9 mouse cellular contexts compared by ENCODE assay signal in genomic region chr15:85505118-85505925, GRCm38 (mm10). TPM values are rescaled to one million over a fixed set of nuclear protein-coding genes. Genes with fewer than 3 reads are reported as not detected.
DNase-seq lines count a peak whose midpoint lies in the region; ATAC-seq and TF ChIP-seq lines count a peak whose summit lies in the region.
"Had no signal": no experiment of that assay in that cellular context is flagged by ENCODE, and none has a peak within 500 bp of the region (broad histone marks: within the 10 kb centered on the region; RNA-seq: fewer than 3 reads in every experiment).

No protein-coding gene starts in this region.

- H3K27me3 ChIP-seq in kidney, embryonic 14.5 days (ENCODE audit: control insufficient read depth, insufficient read depth, low read length), result no peaks in the 10 kb centered on the region; the same call in 1 of the 2 replicates
- no peaks in the 10 kb centered on the region for H3K27me3 ChIP-seq in lung, postnatal 0 days (replicated peaks; ENCODE audit: insufficient read depth, low read length)

- no peak overlapping the region for H3K4me2 ChIP-seq in kidney, embryonic 14.5 days (replicated peaks; ENCODE audit: low read depth, low read length)
- H3K4me2 ChIP-seq in lung, postnatal 0 days (replicated peaks; ENCODE audit: low read depth, low read length), result no peak overlapping the region

- H3K4me1 ChIP-seq in kidney, embryonic 14.5 days (ENCODE audit: control insufficient read depth, insufficient read depth, low read length), result no peaks in the 10 kb centered on the region
- H3K4me1 ChIP-seq in lung, postnatal 0 days (ENCODE audit: insufficient read depth, low read depth, low read length), result no peaks in the 10 kb centered on the region; the same call in 1 of the 2 replicates

- no peak for TF ChIP-seq EP300 in lung, postnatal 0 days (IDR thresholded peaks at IDR 0.05)

- no peak overlapping the region for H3K9ac ChIP-seq in kidney, embryonic 14.5 days (ENCODE audit: low read depth, low read length)
- H3K9ac ChIP-seq in lung, postnatal 0 days (replicated peaks; ENCODE audit: low read depth), result no peak overlapping the region

- DNase-seq in kidney, postnatal 10 days, result peak; percentile 56
- DNase-seq in adrenal gland, postnatal 36 days, result peak; percentile 36 to 71
- peak; percentile 57 to 67 for DNase-seq in gastrocnemius, postnatal 36 days
- DNase-seq in lung, postnatal 0 days (ENCODE audit: low spot score), result peak; percentile 63
- no peak for DNase-seq in spleen, postnatal 14 days (ENCODE audit: low spot score in 2 of 2)
- DNase-seq in spleen, adult 12 weeks (ENCODE audit: low spot score), result no peak
- DNase-seq in c-Kit-positive CD71-positive TER-119-positive erythroid progenitor cells, embryonic 14.5 days (ENCODE audit: low spot score), result no peak

- 43% methylated on average over 14 of the region's 14 CpGs for WGBS in kidney, embryonic 14.5 days
- 44% methylated on average over 14 of the region's 14 CpGs for WGBS in lung, postnatal 0 days

- no peak for ATAC-seq in kidney, embryonic 14.5 days (ENCODE audit: low FRiP score, low TSS enrichment)
- peak; percentile 64 for ATAC-seq in lung, postnatal 0 days

- H3K27ac ChIP-seq in kidney, embryonic 14.5 days (ENCODE audit: low read depth, low read length), result no peak overlapping the region
- no peak overlapping the region for H3K27ac ChIP-seq in lung, postnatal 0 days (ENCODE audit: low read length)

- no peak overlapping the region for H3K4me3 ChIP-seq in kidney, embryonic 14.5 days (ENCODE audit: low read length)
- H3K4me3 ChIP-seq in lung, postnatal 0 days (ENCODE audit: low read depth, low read length), result no peak overlapping the region

- H3K9me3 ChIP-seq in kidney, embryonic 14.5 days (ENCODE audit: control insufficient read depth, low read length), result no peaks in the 10 kb centered on the region
- no peaks in the 10 kb centered on the region for H3K9me3 ChIP-seq in lung, postnatal 0 days (ENCODE audit: low read length)

- H3K36me3 ChIP-seq in kidney, embryonic 14.5 days (ENCODE audit: control insufficient read depth, insufficient read depth, low read length), result no peaks in the 10 kb centered on the region
- H3K36me3 ChIP-seq in lung, postnatal 0 days (ENCODE audit: insufficient read depth, low read length), result no peaks in the 10 kb centered on the region

- intact Hi-C loops in gastrocnemius, postnatal 36 days (cut with DNase I), result no loop called here

- TF ChIP-seq CTCF in lung, postnatal 0 days (IDR thresholded peaks at IDR 0.05), result peak; percentile 33

RNA-seq across cellular contexts. Expression of gene 7530416G11Rik, which starts 2.3 kb away (rescaled TPM):
- polyA plus RNA-seq in kidney, embryonic 14.5 days (2014; fragmentation: Nextera tagmentation; extraction: Ambion mirVana), result not detected in 2 replicates
- not detected for total RNA-seq in adrenal gland, postnatal 36 days (2021)
- total RNA-seq in gastrocnemius, postnatal 36 days (2021), result not detected
- not detected in 2 replicates for polyA plus RNA-seq in lung, postnatal 0 days (2015; fragmentation: Nextera tagmentation; extraction: Ambion mirVana)
- polyA plus RNA-seq: gonadal fat pad, adult 2 months had no signal

Comparison
In these comparisons a context has a peak if more than half of its experiments do, and no peak if none do; other contexts are left out.
1. DNase-seq: peak in kidney, postnatal 10 days (single experiment), adrenal gland, postnatal 36 days (2 of 2), gastrocnemius, postnatal 36 days (2 of 2) and lung, postnatal 0 days (single experiment); none in spleen, postnatal 14 days (0 of 2), spleen, adult 12 weeks (single experiment) and c-Kit-positive CD71-positive TER-119-positive erythroid progenitor cells, embryonic 14.5 days (single experiment).